Mouse (Mus musculus): ENCODE measurements at regions not wholly inside any gene's neighbourhood (a gene's known extent, or its start where the extent isn't known, plus 50 kb on each side); places are given as distances from the start of the nearest gene placed in this dataset.

DNA sequence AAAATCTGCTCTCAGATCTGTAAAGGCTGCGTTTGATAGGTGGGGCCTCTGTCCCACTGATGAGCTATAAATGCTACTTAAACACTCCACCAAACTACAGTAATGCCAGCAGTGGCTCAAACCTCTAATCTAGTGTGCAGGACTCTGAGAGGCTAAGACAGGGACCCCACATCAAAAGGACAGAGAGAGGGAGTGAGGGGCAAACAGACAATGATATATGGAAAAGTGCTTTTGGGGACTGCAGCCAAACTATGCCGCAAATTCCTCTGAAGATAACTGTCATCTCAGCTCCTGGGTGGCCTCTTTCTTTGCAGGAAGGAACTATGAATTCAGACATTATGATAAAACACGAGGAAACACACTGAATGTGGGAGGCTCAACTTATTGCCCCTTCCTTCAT, 138.9 kb upstream of the Ddit4l start:
- no peak for DNase-seq

DNA sequence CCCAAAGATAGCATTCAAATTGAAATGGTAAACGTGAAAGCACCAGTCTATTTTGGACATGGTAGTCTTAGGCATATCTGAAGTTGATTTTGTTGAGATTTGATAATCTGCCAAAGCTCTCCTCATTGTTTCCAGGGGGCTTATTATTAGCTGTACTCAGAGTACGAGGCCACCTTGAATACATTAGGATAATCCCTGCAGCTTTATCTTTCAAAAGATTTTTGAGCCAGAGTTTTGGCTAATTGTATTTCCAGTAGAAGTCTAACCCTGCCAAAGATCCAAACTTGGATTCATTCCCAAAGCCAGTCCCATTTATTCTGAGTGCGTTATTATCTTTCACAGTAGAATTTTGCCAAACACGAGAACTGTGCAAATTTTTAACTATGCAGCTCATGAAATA, 138.4 kb upstream of the Ddit4l start:
- DNase-seq = peak in 1 of 2 experiments; percentile 31

DNA sequence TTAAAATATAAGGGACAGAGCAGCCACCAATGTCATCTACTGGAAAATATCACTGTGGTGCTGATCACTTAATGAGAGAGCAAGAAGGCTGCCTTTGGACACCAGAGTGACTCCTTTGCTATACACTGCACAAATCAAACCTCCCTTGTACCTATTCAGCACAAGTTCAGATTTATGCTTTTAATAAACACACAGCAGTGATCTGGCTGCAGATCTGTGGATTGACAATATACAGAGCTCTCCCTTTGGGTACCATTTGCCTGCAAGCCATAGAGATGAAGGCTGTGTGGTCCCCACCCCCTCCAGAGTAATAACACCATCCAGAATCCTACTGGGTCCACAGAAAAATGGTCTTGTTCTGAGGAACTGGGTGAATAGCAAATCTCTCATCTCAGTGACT, 131.8 kb upstream of the Ddit4l start:
- no peak for DNase-seq

DNA sequence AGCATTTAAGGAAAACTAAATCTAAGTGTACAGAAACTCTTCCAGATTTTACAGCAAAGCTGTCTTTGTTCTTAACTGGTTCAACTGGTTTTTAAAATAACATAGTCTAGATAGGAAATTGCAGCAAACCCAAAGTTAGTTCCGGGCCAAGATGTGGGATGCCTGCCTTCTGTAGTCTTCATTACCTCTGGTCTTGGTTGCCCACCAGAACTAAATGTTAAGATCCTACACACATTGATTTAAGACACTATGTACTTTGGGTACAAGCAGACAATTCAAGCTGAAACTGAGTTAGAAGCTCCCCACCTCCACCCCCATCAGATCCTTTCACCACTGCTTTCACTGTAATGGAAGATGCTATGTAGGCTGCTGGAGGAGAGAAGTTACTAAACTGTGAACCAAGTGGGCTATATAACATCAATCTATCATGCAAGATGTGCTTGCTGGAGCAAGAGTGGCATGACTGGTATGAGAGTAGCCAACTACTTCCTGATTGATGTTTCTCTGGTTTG, 129.8 kb upstream of the Ddit4l start:
- DNase-seq = no peak

DNA sequence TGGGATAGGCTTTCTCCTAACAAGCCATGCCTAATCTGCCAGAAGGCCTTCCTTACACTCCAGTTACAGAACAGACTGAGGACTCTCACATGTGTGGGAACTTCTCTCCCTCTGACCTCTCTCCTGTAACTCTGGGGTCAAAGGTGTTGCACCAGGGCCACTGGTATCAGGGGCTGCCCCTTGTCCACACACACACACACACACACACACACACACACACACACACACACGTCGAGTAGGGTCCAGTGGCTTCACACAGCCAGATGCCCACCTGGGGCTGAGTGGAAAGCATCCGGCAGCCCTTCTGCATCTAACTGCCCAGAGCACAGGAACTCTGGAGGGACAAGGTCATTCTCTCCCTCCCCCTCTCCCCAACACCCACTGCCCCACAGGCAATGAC, 123.1 kb upstream of the Ddit4l start:
- DNase-seq = no peak

DNA sequence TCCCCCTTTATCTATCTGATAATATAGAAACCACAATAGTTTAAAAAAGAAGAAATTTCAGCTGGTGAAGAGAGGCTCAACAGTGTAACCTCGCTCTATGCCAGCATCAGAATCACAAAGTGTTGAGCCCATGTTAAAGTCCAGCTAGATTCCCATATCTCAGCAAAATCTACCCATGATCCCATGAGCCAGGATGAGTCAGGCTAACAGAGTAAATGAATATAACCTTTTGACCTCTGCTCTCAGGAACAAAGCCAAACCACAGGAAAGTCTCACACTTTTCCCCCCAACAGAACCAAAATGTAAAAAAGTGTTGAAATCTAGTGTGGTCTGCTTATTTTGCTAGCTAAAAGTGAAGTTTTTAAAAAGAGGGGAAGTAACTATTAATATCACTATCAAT, 110.1 kb upstream of the Ddit4l start:
- DNase-seq = no peak

DNA sequence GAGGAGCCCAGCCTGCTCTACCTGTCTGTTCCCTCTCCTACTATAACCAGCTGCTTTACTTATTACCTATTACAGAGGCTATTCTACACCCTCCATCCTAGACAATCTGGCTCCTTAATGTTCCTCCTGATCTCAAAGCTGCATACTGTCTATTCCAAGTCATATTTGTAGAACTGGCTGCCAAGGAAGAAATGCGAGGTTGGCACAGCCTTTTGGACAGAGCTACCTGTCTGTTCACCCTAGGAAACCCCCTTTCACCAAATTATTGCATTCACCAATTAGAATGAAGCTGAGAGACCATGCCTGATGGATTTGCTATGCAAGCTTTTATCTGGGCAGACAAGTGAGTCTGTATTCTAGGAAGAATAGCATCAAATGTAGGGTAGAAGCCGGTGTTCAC, 109.0 kb upstream of the Ddit4l start:
- peak; percentile 59 to 67 for DNase-seq

DNA sequence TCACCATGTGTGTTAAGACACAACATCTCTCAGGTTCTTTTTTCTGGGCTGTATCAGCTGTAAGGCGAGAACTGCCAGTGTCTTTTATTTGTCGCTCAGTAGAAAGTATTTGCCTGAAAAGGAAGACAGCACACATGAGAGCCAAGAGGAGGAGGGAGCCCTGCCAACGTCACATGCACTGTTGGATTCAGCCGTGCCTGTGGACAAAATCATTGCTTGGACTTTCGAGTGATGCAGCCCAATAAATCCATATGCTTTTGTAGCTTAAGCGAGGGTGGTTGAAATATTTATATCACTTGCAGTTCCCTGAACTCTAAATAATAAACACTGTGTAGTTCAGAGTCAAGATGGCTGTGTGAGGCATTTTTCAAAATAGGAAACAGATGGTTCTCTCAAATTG, 108.4 kb upstream of the Ddit4l start:
- DNase-seq = peak; percentile 81 to 84

DNA sequence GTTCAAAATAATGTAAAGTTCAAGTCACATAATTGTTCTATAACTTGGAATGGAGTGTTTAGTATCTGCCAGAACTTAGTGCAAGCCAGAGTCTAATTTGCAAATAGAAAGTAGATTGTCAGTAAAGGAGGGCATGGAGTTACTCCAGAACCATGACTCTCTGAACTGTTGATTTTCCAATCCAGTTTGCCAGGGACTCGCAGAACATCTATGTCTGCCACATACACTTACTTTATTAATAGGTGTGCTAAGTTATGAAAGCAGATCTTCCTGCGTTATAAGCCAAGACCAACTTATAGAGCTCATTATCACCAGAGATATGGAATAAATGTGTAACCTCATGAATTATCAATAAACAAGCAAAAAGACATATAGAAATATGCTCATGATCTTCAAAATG, 107.2 kb upstream of the Ddit4l start:
- DNase-seq = no peak

DNA sequence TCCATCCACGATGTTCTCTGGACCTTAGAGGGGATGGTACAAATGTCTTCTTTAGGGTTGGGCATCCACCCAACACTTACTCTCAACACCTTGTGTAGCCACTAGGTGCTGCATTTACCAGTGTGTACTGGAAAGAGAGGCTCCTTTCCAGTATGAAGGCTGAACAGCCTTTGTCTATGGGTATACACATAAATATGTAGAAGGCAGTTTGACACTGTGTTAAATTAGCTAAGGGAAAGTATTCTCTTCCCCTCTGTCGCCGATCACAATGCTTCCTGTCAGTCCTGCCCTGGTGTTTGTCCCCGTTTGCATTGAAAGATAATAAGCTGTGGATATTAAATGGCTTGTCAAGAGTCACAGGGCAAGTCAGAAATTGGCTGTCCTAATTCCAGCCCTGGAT, 104.0 kb upstream of the Ddit4l start:
- DNase-seq = peak in 1 of 2 experiments; percentile 16

DNA sequence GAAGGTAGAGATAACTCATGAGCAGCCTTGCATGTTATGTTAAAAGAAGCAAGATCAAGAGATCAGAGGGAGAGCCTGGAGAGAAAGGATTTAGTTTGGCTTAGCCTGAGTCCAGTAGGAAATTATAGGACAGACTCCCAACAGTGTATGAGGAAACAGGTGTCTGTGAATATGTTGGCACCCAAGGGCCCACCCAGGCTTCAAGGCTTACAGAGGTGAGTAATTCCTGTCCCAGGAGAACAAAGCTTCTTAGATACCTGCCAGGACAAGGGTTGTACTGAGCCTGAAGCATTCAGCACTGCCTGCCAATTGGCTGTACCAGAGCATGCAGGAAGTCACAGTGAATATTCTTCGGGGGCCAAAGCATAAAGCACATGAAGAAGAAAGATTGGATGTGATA, 101.2 kb upstream of the Ddit4l start:
- no peak for DNase-seq

DNA sequence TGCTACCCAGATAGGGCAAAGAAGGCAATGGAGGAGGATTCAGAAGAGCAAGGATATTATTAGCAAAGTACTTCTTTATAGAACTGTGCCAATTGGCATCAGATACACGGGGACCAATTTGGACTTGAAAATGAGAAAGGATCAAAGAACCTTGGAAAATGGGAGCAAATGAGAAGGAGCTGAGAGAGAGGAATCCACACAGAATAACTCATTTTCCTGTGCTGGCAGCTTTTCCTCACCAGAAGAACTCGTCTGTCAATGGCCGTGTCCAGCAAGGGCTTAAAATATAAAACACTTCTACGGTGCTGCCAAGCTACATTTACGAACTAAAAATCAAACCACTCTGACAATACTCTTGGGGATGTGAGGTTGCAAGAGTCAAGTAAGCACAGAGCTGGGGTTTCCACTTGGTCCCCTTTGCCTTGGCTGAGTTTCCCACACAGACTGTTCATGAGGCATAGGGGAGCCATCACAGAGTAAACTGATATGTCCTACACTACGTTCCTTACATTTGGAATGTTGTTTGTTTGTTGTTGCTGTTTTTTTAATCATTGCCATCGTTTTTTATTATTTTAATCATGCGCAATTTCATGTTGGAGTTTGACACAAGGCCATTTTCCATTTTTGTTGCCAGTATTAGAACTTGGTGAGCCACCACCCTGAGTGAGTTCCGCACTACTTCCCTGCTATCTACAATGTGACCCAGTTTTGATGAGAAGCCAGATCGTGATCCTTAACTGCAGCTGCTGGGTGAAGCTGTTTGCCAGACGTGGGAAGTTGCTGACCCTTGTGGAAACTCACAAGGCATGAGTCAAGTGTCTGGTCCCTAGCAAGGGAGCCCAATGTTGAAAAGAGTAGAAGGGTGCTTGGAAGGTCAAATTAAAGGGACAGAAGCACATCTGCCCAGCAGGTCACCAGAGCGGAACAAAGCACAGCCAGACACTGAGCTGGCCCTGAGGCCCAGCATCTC, 95.5 kb upstream of the Ddit4l start:
- DNase-seq = no peak

DNA sequence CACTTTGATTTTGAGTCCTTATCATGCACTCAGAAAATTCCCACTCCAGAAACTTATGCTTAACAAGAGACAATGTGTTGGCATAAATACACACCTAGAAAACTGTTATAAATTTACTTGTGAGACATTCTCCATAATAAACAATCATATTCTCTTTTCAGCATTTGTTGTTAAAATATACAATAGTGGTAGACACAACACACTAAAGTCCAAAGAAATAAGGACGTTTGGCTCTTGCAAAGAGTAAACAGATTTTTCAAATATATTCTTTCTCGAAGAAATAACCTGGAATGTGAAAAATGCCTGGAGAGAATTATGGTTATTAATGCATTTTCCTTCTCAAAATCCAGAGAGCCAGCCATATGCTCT, 91.8 kb upstream of the Ddit4l start:
- no peak for DNase-seq

DNA sequence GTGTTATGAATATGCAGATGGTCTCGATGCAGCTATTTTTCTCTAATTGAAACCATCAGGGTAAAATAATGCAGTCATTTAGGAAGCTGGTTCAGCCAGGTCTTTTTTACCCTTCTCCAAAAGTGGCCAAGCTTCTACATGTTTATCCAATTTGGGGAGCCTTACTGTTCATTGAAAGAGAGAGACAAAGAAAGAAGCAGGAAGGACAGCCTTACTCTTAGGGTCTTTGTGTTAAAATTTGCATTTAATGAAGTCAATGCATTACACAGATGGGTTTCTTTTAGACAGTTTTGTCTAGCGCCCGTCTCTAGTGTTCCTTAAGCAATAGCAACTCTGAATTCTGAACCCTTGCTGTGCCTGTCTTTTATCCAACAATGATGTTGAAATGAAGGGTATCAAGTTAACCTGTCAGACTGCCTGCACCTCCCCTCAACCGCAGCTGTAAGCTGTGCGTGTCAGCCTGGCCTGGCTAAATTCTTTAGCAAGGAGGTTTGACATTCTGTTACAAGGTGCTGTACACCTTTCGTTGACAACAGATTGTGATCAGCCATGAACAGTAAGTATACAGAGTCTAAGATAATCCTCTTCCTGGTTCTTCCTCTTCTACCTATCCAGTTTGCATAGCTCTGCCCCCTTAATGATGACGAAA, 91.3 kb upstream of the Ddit4l start:
- no peak for DNase-seq

DNA sequence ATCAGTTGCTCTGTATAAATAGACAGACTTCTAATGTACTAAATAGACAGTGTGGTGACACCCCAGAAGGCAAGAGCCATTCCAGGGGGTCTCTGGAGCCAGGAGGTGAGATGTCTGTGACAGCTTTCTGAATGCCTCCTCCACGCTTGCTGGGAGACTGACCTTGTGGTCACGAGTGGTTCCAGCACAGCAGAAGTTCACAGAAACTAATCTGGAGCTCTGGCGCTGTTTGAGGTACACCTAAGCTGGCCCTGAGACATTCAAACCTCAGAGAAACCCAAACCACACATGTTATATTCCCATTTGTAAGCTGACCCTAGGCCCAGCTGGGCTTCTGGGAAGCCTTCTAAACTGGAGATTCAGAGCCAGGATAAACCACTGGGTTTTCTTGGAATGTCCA, 79.7 kb upstream of the Ddit4l start:
- no peak for DNase-seq

DNA sequence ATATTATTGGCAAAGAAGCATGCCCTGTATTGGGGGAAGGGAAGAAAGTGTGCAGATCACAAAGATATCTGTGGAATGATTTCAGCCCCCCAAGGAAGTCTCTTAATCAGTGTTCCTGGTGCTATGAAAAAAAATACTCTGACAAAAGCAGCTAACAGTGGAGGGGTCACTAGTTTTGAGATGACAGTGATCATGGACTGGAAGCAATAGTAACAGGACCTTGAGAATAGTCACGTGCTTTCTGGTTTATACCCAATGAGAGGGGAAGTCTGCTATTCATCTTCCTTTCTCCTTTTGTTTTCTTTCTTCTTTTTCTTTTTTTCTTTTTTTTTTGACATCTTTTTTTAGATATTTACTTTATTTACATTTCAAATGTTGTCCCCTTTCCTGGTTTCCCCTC, 79.1 kb upstream of the Ddit4l start:
- no peak for DNase-seq

DNA sequence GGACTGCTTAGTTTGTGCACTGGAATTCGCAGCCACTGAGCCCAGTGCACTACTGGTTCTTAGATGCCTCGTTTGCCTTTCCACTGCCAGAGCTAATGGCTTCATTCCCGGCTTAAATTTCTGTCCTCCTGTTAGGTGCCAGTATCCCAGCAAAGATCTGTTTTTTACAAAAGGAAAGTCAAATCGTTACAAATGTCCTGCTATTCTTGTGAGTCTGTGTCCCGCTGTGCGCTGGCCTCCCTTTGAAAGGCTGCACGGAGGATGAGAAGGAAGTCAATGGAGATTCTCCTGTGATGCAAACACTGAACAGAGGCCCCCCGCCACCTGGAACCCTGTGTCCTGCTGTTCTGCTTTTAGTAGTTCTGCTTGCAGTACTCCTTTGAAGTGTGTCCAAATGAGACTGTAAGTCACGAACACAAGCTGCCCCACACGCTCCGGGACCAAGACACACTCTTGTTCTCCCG, 74.0 kb upstream of the Ddit4l start:
- DNase-seq = peak; percentile 42 to 63

DNA sequence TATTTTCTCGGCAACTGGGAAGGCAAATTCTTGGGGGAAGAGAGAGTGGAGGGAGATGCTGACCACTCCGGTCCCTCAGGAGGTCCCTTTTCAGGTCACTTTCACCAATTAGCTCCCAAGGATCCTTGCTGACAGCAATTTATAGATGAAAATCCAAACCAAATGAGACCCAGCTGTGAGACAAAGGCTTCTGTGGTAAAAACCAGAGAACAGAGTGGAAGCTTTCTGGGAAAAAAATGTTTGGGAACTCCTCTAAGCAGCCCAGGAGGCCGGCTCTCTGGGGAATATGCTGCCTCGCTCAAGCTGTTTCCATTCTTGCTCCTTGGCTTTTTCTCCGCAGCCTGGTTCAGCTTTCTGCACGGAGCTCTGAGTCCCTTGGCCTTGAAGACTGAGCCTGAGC, 73.5 kb upstream of the Ddit4l start:
- peak; percentile 20 to 40 for DNase-seq

DNA sequence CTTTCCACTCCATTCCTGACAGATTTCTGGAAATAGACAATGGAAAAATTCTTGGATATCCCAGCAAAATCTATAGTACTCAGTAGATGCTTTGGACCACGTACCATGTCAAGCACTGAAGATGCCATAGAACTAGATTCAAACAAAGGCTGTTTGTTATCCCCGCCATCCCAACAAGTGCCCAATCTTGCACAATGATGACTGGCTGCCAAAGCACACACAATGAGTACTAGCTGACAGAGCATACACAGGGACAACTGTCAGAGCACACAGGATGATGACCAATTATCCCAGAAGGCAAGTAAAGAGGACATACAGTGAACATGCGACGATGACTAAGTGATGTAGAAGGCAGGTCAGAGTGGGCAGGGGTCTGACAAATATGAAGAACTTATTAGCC, 70.7 kb upstream of the Ddit4l start:
- DNase-seq = no peak

DNA sequence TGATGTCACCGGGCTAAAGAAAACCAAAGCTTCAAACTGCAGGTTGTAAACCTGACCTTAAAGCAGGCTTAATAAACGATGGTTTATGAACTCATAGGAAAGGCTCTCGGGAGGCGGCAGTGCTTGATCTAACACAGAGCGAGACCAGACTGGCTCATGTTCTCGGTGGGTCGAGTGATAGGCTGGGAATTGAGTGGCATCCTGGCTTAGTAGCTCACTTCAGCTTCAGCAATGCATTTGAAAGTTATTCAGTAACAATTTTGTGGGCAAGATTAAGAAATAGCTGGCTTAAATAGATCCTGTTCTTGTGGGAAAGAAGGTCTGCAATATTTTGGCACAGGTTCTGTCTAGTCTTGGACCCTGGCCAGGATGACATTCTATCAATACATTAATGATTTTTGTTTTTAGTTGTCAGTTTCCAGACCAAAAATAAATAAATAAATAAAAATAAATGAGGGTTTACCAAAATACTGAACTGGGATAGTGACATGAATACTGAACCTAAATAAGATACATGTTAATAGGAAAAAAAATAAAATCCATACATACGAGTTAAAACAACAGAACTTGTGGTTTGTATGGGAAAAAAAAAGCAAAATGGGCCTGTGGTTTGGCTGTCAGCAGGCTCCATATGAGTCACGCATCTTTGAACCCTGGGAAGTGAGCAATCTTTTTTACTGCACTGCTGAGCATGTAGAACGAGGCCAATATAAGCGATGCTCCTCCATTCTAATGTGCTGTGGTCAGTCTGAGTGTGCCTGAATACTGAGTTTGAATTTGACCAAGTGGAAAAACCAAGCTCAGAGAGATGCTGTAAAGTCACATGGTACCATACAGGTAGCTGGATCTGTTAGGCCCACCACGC, 68.7 kb upstream of the Ddit4l start:
- DNase-seq = peak in 1 of 2 experiments; percentile 28

DNA sequence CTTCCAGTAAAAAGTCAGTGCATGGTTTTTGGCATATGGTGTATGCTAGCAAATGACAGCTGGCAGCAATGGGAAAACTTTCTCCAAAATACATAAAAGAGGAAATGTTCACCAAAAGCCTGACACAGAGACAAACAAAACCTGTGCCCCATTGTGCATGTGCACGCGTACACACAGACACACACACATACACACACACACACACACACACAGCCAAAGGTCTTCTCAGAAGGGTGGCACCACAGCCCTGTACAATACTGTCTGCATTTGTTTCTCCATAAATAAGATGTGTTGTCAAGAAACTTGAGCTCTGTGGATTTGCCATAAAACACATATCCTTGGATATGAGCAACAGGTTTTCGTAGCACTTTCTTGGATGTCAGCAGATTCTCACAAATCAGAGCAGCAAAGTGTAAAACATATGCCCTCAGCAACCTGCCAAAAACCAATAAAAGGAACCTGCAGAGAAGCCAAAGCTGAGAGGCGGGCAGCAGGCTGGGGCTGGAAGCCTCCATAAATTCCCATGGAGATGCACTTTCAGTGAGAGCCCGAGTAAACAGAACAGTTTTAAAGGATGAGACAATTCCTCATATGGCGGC, 60.5 kb upstream of the Ddit4l start:
- peak; percentile 78 for DNase-seq

DNA sequence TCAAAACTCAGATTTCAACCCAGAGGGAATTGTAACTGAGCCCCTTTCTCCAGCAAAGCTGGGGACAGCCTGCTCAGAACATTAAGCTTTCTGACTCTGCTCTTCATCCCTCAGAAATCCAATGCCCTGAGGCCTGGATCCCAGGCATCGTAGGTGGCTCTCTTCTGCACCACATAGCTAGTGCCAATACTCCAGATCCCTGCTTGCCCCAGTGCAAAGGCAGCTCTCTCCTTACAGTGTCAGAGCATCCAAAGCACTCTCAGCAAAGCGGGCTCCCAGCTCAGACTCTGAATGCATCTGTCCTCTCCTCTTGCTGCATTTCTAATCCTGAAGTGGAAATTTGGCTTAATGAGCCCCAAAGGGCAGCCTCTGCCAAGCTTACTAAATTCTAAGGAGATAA, 59.4 kb upstream of the Ddit4l start:
- no peak for DNase-seq

Data from cerebellum, postnatal 10 days (tissue).